Mouse (Mus musculus): ENCODE measurements around the gene Notch2.

Notch2 gene

DNA sequence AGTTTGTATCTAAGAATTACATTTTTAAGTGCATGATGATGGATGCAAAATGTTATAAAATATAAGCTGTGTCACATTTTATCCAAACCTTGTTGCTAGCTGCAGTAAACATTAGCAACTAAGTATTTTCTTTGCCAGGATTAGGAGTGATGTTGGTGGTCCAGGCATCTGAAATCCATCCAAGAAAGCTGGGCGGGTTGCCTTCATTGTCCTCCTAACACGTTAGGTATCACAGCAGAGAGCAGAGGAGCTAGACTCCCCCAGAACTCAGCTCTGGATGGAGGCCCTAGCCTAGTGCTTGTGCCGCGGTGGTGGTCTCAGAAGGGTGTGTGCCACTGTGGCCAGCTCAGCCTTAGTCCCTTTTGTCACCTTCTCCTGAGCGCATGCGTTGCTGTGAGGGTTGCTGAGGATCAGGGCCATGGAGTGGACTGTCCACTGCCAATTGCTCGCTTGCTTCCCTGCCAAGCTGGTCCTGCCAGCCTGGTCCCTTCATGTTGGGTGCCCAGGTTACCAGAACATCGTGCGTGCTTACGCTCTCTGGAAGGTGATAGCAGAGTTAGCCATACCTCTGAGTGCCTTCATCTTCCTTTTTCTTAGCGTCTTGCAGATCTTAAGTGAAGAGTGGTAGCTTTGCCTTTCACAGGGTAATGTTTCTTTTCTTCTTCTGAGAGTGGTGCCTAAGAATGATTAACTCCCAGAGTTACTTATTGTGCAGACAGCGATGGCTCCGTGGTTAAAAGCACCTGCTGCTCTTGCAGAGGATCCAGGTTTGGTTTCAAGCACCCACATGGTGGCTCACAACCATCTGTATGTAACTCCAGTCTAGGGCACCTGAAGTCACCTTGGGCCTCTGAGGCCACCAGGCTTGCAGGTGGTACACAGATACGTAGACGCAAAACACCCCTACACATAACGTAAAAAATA lies 39.4 kb downstream of the Notch2 start:
- no peak for DNase-seq (ENCODE audit: low spot score)

GRCm38 (mm10) chr3:98053817-98054216 lies 40.5 kb downstream of the Notch2 start:
- no peak for DNase-seq (ENCODE audit: low spot score)

GRCm38 (mm10) chr3:98054334-98055007 lies 41.1 kb downstream of the Notch2 start:
- DNase-seq (ENCODE audit: low spot score), result no peak

DNA sequence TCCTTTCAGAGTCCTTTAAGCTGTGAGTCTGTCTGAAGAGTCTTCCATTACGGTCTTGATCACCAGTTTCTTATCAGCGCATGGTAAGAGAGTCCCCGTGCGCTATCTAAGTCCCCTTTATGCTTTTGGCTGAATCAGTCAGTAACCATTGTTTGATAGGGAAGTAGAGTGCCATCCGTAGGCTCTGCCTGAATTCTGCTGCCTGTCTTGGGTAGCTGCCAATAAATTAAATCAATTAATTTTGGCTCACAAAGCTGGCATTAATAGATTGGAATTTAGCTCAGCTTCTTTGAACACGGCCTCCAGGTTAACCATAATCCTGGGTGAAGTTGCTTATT lies 41.6 kb downstream of the Notch2 start:
- DNase-seq (ENCODE audit: low spot score), result no peak

GRCm38 (mm10) chr3:98055808-98056728 lies 42.7 kb downstream of the Notch2 start:
- no peak for DNase-seq (ENCODE audit: low spot score)

DNA sequence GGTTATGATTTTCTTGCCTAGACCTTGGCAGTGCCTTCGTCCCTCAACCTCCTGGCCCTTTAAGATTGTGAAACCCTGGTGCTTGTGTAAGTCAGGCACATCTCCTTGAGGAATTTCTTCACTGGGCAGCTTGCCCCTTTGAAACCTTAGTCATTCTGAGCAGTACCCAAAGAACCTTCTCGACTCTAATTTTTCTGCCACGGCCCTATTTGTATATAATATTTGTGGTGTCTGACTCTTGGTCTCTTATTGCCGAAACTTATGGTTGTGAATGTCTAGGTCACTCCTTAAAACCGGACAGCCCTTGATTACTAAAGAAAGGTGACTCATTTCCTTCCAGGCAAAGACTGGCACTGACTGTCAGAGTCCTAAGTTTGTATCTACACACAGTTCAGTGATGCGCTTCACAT lies 43.6 kb downstream of the Notch2 start:
- no peak for DNase-seq (ENCODE audit: low spot score)

- no peak for DNase-seq (ENCODE audit: low spot score)
These were observed 45.7 kb downstream of the Notch2 start for GRCm38 (mm10) chr3:98059076-98059475.

DNA sequence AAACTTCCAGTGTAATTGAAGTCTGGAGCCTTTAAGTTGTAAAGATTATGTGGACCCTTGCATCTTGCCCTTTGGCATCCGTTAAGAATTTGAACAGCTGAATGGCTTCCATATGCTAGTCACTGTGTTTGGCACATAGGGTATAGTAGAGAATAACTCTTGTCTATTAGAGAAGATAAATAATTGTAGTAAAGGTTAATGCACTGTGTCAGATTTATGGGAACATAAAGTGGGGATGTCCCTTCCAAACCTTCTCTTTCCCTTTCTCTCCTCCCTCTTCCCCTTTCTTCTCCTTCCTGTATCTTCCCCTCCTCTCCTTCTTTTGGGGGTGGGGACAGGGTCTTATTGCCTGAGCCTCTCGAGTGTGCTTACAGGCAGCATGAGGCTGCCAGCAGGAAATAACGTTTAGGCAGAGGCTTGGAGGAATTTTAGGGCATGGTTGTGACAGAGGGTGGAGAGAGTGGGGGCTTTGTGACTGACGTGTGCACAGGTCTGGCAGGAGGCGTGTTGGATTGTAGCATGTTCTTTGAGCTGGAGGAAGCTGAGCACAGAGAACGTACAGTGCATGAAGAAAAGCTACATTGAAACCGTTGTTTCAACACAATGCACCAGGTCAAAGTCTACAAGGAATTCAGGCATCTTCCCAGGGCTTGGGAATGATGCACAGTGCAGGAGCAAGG lies 47.8 kb downstream of the Notch2 start:
- DNase-seq (ENCODE audit: low spot score), result no peak

GRCm38 (mm10) chr3:98061661-98062330 lies 48.5 kb downstream of the Notch2 start:
- no peak for DNase-seq (ENCODE audit: low spot score)

DNA sequence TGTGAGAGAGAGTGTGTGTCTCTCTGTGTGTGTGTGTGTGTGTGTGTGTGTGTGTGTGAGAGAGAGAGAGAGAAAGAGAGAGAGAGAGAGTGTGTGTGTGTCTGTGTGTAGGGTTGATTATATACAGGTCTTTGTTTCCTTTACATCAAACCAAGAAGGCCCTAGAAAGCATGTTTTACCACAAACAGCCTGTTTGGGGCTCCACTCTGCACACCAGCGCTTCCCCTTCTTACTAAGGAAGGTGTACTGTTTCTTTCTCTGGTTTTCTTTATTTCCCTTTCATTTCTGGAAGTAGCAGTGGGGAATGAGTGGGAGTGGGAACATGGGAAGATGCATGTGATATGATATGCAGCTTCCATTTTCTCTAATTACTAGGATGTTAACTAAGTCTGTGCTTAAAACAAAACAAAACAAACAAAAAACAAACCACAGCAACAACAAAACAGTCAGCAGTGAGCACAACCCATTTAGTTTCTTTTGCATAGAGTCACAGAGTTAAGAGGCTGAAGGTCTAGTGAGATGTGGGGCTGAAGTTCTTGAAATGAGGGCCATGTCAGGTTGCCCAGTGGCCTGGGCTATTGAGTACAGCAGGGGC lies 49.4 kb downstream of the Notch2 start:
- no peak for DNase-seq (ENCODE audit: low spot score)

DNA sequence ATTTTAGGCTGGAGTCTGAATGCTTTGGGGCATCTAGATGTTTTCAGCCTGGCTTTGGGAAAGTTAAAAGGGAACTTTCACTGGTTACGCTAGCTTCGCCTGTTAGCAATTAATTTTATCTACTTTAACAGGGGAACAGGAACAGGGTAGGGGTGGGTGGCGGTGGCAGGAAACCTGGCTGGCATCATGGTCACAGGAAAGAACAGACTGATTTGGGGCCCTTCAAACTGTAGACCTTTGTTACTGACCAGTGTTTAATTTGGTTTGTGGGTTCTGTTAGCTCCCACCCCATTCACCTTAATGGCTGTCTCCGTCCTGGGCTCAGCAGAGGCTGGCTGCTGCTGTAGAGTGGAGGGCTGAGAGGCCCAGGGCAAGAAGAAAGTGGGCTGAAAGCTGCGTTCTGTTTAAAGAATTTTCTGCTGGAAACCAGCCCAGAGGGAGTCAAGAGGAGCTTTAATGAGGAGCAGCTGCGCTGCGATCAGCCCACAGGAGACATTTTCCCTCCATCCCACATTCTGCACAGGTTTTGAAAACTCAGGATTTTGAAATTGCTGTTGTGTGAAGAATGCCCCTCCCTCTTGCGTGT lies 50.0 kb downstream of the Notch2 start:
- no peak for DNase-seq (ENCODE audit: low spot score)

GRCm38 (mm10) chr3:98063833-98064232 lies 50.5 kb downstream of the Notch2 start:
- no peak for DNase-seq (ENCODE audit: low spot score)

- no peak for DNase-seq (ENCODE audit: low spot score)
These were observed 51.7 kb downstream of the Notch2 start for GRCm38 (mm10) chr3:98065004-98065403.

GRCm38 (mm10) chr3:98066434-98066833 lies 53.1 kb downstream of the Notch2 start:
- no peak for DNase-seq (ENCODE audit: low spot score)

- peak; percentile 48 for DNase-seq (ENCODE audit: low spot score)
These were observed 54.1 kb downstream of the Notch2 start for GRCm38 (mm10) chr3:98067413-98067812.

GRCm38 (mm10) chr3:98067852-98068491 lies 54.6 kb downstream of the Notch2 start:
- no peak for DNase-seq (ENCODE audit: low spot score)

- DNase-seq (ENCODE audit: low spot score), result no peak
These were observed 55.8 kb downstream of the Notch2 start for GRCm38 (mm10) chr3:98069161-98069560.

- DNase-seq (ENCODE audit: low spot score), result no peak
These were observed 56.5 kb downstream of the Notch2 start for GRCm38 (mm10) chr3:98069856-98070255.

- no peak for DNase-seq (ENCODE audit: low spot score)
These were observed 59.2 kb downstream of the Notch2 start for GRCm38 (mm10) chr3:98072570-98072969.

GRCm38 (mm10) chr3:98073545-98073944 lies 60.2 kb downstream of the Notch2 start:
- DNase-seq (ENCODE audit: low spot score), result no peak
